Mouse (Mus musculus): ENCODE results near the gene Ciita. TPM values are rescaled to one million over a fixed set of nuclear protein-coding genes. Genes with fewer than 3 reads are reported as not detected.

The Ciita gene
- polyA plus RNA-seq (2014; fragmentation: Nextera tagmentation; extraction: Ambion mirVana): 0.35 TPM in 2 replicates

DNA sequence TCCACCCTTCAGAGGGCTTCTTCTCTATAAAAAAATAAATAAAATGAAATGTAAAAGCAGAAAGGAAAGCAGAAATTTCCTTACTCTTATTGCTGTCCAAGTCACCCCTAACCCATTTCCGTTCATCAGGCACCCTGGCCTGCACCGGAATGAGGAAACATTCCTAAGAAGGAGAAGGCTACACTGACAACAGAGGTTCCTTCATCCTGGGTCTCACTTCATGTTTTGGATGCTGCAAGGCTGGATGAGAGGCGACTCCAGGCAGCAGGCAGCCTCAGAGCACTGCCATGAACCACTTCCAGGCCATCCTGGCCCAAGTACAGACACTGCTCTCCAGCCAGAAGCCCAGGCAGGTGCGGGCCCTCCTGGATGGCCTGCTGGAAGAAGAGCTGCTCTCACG lies at the start of gene Ciita:
TSS of gene Ciita (plus strand) at position 203 of the 400 bp plus-strand sequence.
- no peak within 1 kb of the TSS for H3K9ac ChIP-seq (ENCODE audit: low read length)
- ATAC-seq (replicated peaks; ENCODE audit: low FRiP score, low TSS enrichment, low read depth) (no peak), DNase-seq (ENCODE audit: low spot score) (no peak)
- H3K36me3 ChIP-seq (ENCODE audit: control insufficient read depth, insufficient read depth, low read length): no peaks in the 10 kb centered on the region
- no peaks in the 10 kb centered on the region for H3K4me1 ChIP-seq (replicated peaks; ENCODE audit: control insufficient read depth, insufficient read depth, low read length)
- H3K27me3 ChIP-seq (replicated peaks; ENCODE audit: control insufficient read depth, insufficient read depth, low read length): no peaks in the 10 kb centered on the region
- H3K27ac ChIP-seq (ENCODE audit: low read depth): no peak within 1 kb of the TSS
- H3K4me2 ChIP-seq (ENCODE audit: low read length): no peak within 1 kb of the TSS
- no peak within 1 kb of the TSS for H3K4me3 ChIP-seq (ENCODE audit: low read depth, low read length)
- no peaks in the 10 kb centered on the region for H3K9me3 ChIP-seq (ENCODE audit: control insufficient read depth, low read length)
- 72% methylated on average over 5 of the region's 5 CpGs for WGBS

DNA sequence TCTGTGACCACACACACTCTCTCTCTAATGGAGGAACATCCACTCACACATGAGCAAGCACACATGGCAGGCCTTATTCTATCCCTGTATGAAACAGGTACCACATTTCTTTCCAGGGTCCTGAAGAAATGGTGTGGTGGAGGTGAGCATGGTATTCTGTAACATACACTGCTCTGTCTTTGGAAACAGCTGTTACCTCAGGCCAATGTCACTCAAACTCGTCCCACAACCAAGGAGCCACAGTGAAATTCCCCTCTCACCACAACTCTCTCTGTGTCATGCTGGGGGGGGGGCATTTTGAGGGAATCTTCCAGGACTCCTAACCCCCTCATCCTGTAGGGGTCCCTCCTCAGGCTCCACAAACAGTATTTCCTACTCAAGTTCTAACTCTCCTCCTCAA lies 47.9 kb upstream of the Ciita start:
- H3K27ac ChIP-seq (ENCODE audit: low read depth): no peak overlapping the region
- WGBS: 86% methylated on average over 1 of the region's 1 CpGs
- H3K4me3 ChIP-seq (ENCODE audit: low read depth, low read length): no peak overlapping the region
- no peak overlapping the region for H3K4me2 ChIP-seq (ENCODE audit: low read length)
- H3K27me3 ChIP-seq (replicated peaks; ENCODE audit: control insufficient read depth, insufficient read depth, low read length): no peaks in the 10 kb centered on the region
- H3K36me3 ChIP-seq (ENCODE audit: control insufficient read depth, insufficient read depth, low read length): peaks cover 5% of the 10 kb centered on the region
- ATAC-seq (replicated peaks; ENCODE audit: low FRiP score, low TSS enrichment, low read depth) (no peak), DNase-seq (ENCODE audit: low spot score) (no peak)
- H3K9ac ChIP-seq (ENCODE audit: low read length): no peak overlapping the region
- no peaks in the 10 kb centered on the region for H3K4me1 ChIP-seq (replicated peaks; ENCODE audit: control insufficient read depth, insufficient read depth, low read length)
- H3K9me3 ChIP-seq (ENCODE audit: control insufficient read depth, low read length): no peaks in the 10 kb centered on the region

DNA sequence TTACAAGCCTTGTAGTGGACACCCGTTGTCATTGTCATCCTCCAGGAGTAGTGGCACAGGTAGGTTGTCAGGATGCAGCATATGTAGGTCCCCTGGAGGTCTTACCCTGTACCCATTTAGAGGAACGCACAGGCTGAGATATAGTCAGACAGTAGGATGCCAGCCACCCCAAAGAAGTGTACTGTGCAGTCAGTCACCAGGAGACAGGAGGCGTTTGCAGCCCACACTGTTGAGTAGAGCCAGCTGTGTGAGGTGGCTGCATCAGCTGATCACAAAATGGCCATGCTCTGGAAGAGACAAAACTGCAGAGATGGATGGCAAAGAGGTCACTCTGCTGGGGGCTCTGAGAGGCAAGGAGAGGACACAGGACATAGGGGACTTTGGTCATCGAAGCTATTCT lies 47.5 kb upstream of the Ciita start:
- Histone ChIP-seq H3K9me3 (ENCODE audit: control insufficient read depth, low read length) (no peaks in the 10 kb centered on the region), H3K9ac (ENCODE audit: low read length) (no peak overlapping the region), H3K36me3 (ENCODE audit: control insufficient read depth, insufficient read depth, low read length) (peaks cover 1% of the 10 kb centered on the region; the same call in 1 of the 2 replicates), H3K27ac (ENCODE audit: low read depth) (no peak overlapping the region), H3K4me1 (replicated peaks; ENCODE audit: control insufficient read depth, insufficient read depth, low read length) (no peaks in the 10 kb centered on the region), H3K4me2 (ENCODE audit: low read length) (no peak overlapping the region), H3K27me3 (replicated peaks; ENCODE audit: control insufficient read depth, insufficient read depth, low read length) (no peaks in the 10 kb centered on the region), H3K4me3 (ENCODE audit: low read depth, low read length) (no peak overlapping the region)
- ATAC-seq (replicated peaks; ENCODE audit: low FRiP score, low TSS enrichment, low read depth) (no peak), DNase-seq (ENCODE audit: low spot score) (no peak)
- 80% methylated on average over 4 of the region's 4 CpGs for WGBS

DNA sequence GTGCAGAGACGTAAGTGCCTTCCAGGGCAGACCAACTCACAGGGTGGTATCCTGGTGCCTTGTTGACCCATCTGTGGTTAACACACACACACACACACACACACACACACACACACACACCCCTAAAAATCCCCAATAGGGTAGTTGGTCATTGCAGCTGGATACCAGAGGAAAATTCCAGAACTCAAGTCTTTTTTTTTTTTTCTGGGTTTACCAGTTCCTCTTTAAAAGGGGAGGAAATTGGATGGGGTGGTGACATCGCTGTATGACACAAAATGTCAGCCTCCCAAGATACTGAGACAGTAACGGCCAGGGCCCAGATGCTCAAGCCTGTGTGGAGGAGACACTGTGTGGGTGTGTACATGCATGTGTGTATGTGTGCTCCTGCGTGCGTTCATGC lies 46.5 kb upstream of the Ciita start:
- DNase-seq (ENCODE audit: low spot score) (no peak), ATAC-seq (replicated peaks; ENCODE audit: low FRiP score, low TSS enrichment, low read depth) (no peak)
- Histone ChIP-seq H3K4me2 (ENCODE audit: low read length) (no peak overlapping the region), H3K9ac (ENCODE audit: low read length) (no peak overlapping the region), H3K4me1 (replicated peaks; ENCODE audit: control insufficient read depth, insufficient read depth, low read length) (no peaks in the 10 kb centered on the region), H3K27me3 (replicated peaks; ENCODE audit: control insufficient read depth, insufficient read depth, low read length) (no peaks in the 10 kb centered on the region), H3K9me3 (ENCODE audit: control insufficient read depth, low read length) (no peaks in the 10 kb centered on the region), H3K36me3 (ENCODE audit: control insufficient read depth, insufficient read depth, low read length) (no peaks in the 10 kb centered on the region), H3K27ac (ENCODE audit: low read depth) (no peak overlapping the region), H3K4me3 (ENCODE audit: low read depth, low read length) (no peak overlapping the region)
- WGBS: 92% methylated on average over 5 of the region's 5 CpGs

DNA sequence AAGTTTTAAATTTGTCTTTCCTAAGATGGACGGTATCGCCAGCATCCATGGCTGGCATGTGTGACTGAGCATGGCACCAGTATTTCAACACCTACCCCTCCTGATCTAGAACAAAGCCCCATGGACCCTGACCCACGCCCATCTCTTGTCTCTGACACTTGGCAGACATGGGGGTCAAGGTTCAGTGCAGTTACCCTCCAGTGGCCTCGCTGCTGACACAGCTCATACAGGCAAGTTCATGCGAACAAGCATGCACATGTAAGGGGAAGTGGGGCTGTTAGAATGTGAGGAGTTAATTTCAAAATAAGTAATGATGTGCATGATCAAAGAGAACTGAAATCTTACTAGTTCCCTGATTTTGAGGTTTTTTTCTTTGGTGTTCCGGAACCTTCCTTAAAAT lies 43.7 kb upstream of the Ciita start:
- Histone ChIP-seq H3K27ac (ENCODE audit: low read depth) (no peak overlapping the region), H3K4me2 (ENCODE audit: low read length) (no peak overlapping the region), H3K9me3 (ENCODE audit: control insufficient read depth, low read length) (no peaks in the 10 kb centered on the region), H3K27me3 (replicated peaks; ENCODE audit: control insufficient read depth, insufficient read depth, low read length) (no peaks in the 10 kb centered on the region), H3K36me3 (ENCODE audit: control insufficient read depth, insufficient read depth, low read length) (no peaks in the 10 kb centered on the region), H3K4me3 (ENCODE audit: low read depth, low read length) (no peak overlapping the region), H3K9ac (ENCODE audit: low read length) (no peak overlapping the region), H3K4me1 (replicated peaks; ENCODE audit: control insufficient read depth, insufficient read depth, low read length) (no peaks in the 10 kb centered on the region)
- no peak for ATAC-seq (replicated peaks; ENCODE audit: low FRiP score, low TSS enrichment, low read depth)
- DNase-seq (ENCODE audit: low spot score): no peak
- 80% methylated on average over 6 of the region's 6 CpGs for WGBS

DNA sequence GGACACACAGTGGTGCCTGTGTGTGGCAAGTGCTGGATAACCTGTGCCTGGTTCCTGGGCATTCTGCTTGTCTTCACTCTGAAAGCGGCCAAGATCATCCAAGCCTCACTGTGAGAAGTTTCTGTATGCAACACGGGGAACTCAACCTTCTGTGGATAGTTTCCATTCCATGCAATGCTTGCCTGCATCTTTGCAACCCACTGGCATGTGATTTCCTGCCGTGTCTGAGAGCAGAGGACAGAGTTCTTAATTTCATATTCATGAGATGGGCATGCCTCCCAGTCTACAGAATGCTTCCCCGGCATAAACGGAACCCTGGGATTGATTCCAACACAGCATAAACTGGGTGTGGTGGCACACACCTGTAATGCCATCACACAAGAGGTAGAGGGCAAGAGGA lies 41.8 kb upstream of the Ciita start:
- Histone ChIP-seq H3K4me3 (ENCODE audit: low read depth, low read length) (no peak overlapping the region), H3K27me3 (replicated peaks; ENCODE audit: control insufficient read depth, insufficient read depth, low read length) (no peaks in the 10 kb centered on the region), H3K9me3 (ENCODE audit: control insufficient read depth, low read length) (no peaks in the 10 kb centered on the region), H3K36me3 (ENCODE audit: control insufficient read depth, insufficient read depth, low read length) (no peaks in the 10 kb centered on the region), H3K9ac (ENCODE audit: low read length) (no peak overlapping the region), H3K27ac (ENCODE audit: low read depth) (no peak overlapping the region), H3K4me2 (ENCODE audit: low read length) (no peak overlapping the region), H3K4me1 (replicated peaks; ENCODE audit: control insufficient read depth, insufficient read depth, low read length) (no peaks in the 10 kb centered on the region)
- ATAC-seq (replicated peaks; ENCODE audit: low FRiP score, low TSS enrichment, low read depth): no peak
- no peak for DNase-seq (ENCODE audit: low spot score)
- WGBS: 88% methylated on average over 5 of the region's 5 CpGs

DNA sequence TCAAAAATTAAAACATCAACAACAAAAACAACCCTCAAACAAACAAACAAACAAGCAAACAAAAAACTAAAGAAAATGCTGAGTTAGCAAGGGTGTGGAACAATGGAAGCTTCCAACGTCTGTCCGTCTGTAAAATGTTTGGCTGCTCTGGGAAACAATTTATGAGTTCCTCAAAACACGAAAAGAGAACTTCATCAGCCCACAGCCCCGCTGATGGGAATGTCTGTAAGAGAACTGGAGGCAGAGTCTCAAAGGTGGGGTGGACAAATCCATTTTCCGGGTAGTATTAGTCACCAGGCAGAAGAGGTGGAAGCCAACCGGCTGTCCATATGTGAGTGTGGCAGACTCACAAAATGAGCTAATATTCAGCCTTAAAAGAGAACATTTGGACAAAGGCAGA lies 38.5 kb upstream of the Ciita start:
- Histone ChIP-seq H3K4me1 (replicated peaks; ENCODE audit: control insufficient read depth, insufficient read depth, low read length) (no peaks in the 10 kb centered on the region), H3K9ac (ENCODE audit: low read length) (no peak overlapping the region), H3K4me2 (ENCODE audit: low read length) (no peak overlapping the region), H3K27ac (ENCODE audit: low read depth) (no peak overlapping the region), H3K9me3 (ENCODE audit: control insufficient read depth, low read length) (no peaks in the 10 kb centered on the region), H3K27me3 (replicated peaks; ENCODE audit: control insufficient read depth, insufficient read depth, low read length) (no peaks in the 10 kb centered on the region), H3K4me3 (ENCODE audit: low read depth, low read length) (no peak overlapping the region), H3K36me3 (ENCODE audit: control insufficient read depth, insufficient read depth, low read length) (no peaks in the 10 kb centered on the region)
- no peak for DNase-seq (ENCODE audit: low spot score)
- no peak for ATAC-seq (replicated peaks; ENCODE audit: low FRiP score, low TSS enrichment, low read depth)
- 90% methylated on average over 6 of the region's 6 CpGs for WGBS

DNA sequence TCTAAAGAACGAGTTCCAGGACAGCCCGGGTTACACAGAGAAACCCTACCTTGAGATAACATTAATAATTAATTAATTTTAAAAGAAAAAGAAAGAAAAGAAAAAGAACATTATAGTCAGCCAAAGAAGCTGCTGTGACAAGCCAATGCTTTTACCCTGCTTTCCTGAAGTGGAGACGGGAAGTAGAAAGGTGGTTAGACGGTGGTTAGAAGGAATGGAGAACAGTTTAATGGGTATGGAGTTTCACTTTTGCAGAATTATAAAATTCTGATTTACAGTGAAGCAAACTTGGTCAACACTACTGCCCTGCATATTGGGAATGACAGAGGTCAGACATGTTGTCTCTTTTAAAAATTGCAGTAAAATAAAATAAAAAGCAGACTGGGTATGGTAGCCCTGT lies 38.1 kb upstream of the Ciita start:
- ATAC-seq (replicated peaks; ENCODE audit: low FRiP score, low TSS enrichment, low read depth) (no peak), DNase-seq (ENCODE audit: low spot score) (no peak)
- 92% methylated on average over 4 of the region's 4 CpGs for WGBS
- no peaks in the 10 kb centered on the region for H3K9me3 ChIP-seq (ENCODE audit: control insufficient read depth, low read length)
- H3K4me3 ChIP-seq (ENCODE audit: low read depth, low read length): no peak overlapping the region
- no peak overlapping the region for H3K4me2 ChIP-seq (ENCODE audit: low read length)
- H3K9ac ChIP-seq (ENCODE audit: low read length): no peak overlapping the region
- H3K27ac ChIP-seq (ENCODE audit: low read depth): no peak overlapping the region
- H3K36me3 ChIP-seq (ENCODE audit: control insufficient read depth, insufficient read depth, low read length): no peaks in the 10 kb centered on the region
- H3K4me1 ChIP-seq (replicated peaks; ENCODE audit: control insufficient read depth, insufficient read depth, low read length): no peaks in the 10 kb centered on the region; the same call in 1 of the 2 replicates
- no peaks in the 10 kb centered on the region for H3K27me3 ChIP-seq (replicated peaks; ENCODE audit: control insufficient read depth, insufficient read depth, low read length)

DNA sequence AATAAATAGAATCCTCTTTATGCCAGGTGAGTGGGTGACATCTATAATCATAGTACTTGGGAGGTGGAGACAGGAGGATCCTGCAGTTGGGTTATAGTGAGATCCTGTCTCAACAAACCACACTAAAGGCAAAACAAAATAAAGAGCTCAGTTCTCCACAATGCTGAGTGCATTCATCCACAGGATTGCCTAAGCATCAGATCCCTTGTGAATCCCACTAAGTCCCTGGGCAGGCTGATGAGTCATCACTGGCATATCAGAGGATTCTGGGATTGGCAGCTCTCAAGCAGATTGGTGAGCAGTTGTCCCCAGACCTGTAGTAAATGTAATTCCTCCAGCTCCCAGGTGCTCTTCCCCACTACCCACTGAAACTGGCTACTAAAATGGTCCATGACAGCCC lies 36.1 kb upstream of the Ciita start:
- Histone ChIP-seq H3K36me3 (ENCODE audit: control insufficient read depth, insufficient read depth, low read length) (no peaks in the 10 kb centered on the region), H3K27me3 (replicated peaks; ENCODE audit: control insufficient read depth, insufficient read depth, low read length) (no peaks in the 10 kb centered on the region), H3K4me3 (ENCODE audit: low read depth, low read length) (no peak overlapping the region), H3K9ac (ENCODE audit: low read length) (no peak overlapping the region), H3K9me3 (ENCODE audit: control insufficient read depth, low read length) (no peaks in the 10 kb centered on the region), H3K27ac (ENCODE audit: low read depth) (no peak overlapping the region), H3K4me1 (replicated peaks; ENCODE audit: control insufficient read depth, insufficient read depth, low read length) (peaks cover 4% of the 10 kb centered on the region; the same call in 1 of the 2 replicates), H3K4me2 (ENCODE audit: low read length) (no peak overlapping the region)
- no peak for ATAC-seq (replicated peaks; ENCODE audit: low FRiP score, low TSS enrichment, low read depth)
- DNase-seq (ENCODE audit: low spot score): no peak

All from intestine, embryonic 14.5 days (tissue).